Mouse (Mus musculus): Measurements from ENCODE around the gene Ap1s2. TPM values are rescaled to one million over a fixed set of nuclear protein-coding genes. Genes with fewer than 3 reads are reported as not detected.
A peak's percentile ranks its signal among the peaks of the same experiment; 100 is the strongest.

Ap1s2 gene
- total and polyA plus RNA-seq, 2 experiments from 2014 or later = 12.0 to 16.0 TPM

DNA sequence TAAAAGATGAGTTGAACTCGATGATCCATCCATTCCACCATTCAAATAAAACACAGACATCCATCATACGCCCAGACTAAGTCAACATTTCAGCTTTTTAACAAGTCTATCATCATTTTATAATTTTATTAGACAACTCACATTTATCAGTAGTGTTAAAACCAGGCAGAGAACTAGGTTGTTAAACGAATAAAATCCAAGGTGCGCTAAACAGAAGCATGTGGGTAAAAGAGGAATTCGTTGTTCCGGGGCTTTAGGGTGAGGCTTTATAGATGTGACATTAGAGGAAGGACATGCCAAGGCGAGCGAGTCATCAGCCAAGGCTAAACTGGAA is 847 bp upstream of the Ap1s2 start:
- H3K36me3 ChIP-seq (replicated peaks; ENCODE audit: control insufficient read depth, insufficient read depth, low read length) = no peaks in the 10 kb centered on the region
- H3K27me3 ChIP-seq (ENCODE audit: control insufficient read depth, insufficient read depth, low read length) = no peaks in the 10 kb centered on the region
- ATAC-seq (ENCODE audit: insufficient read depth, low read depth) (no peak), DNase-seq (ENCODE audit: low spot score) (no peak)
- no peaks in the 10 kb centered on the region for H3K9me3 ChIP-seq (replicated peaks; ENCODE audit: control insufficient read depth, low read length)
- H3K9ac ChIP-seq (replicated peaks; ENCODE audit: low read depth, low read length) = peak overlapping the region; percentile 60
- peak overlapping the region; percentile 60 for H3K4me2 ChIP-seq (ENCODE audit: low read depth, low read length)
- 0 out of 2 replicates have a peak overlapping the region, but pooled peaks have one; percentile 83 for H3K27ac ChIP-seq (ENCODE audit: low read depth)
- no peaks in the 10 kb centered on the region for H3K4me1 ChIP-seq (ENCODE audit: control insufficient read depth, insufficient read depth)
- peak overlapping the region; percentile 82 for H3K4me3 ChIP-seq (ENCODE audit: low read depth, low read length)
- TF ChIP-seq CTCF (IDR thresholded peaks at IDR 0.05; ENCODE audit: low read depth) (no peak), EP300 (IDR thresholded peaks at IDR 0.05; ENCODE audit: low read depth) (no peak)
- 24% methylated on average over 8 of the region's 8 CpGs for WGBS

DNA sequence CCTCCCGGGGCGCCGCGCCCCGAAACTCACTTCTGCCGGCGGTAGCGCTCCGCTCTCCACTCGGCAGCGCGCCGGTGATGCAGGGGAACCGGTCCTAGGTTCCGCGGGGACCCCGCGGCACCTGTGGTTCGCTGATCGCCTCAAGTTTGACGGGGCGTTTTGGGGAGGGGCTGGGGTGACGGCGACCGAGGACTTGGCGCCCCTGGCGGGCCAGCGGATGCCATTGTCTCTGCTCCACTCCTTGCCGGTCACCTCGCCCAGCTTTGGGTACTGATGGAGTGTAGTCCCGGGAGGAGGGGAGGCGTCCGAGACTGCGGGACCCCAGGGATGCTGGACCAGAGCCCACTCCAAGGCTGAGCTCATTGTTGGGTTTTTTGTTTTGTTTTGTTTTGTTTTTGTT is 564 bp downstream of the Ap1s2 start:
- WGBS = 15% methylated on average over 31 of the region's 34 CpGs
- Histone ChIP-seq H3K4me3 (ENCODE audit: low read depth, low read length) (peak overlapping the region; percentile 82), H3K27ac (ENCODE audit: low read depth) (peak overlapping the region; percentile 74), H3K9ac (replicated peaks; ENCODE audit: low read depth, low read length) (peak overlapping the region; percentile 53), H3K9me3 (replicated peaks; ENCODE audit: control insufficient read depth, low read length) (no peaks in the 10 kb centered on the region), H3K4me1 (ENCODE audit: control insufficient read depth, insufficient read depth) (no peaks in the 10 kb centered on the region), H3K36me3 (replicated peaks; ENCODE audit: control insufficient read depth, insufficient read depth, low read length) (no peaks in the 10 kb centered on the region), H3K27me3 (ENCODE audit: control insufficient read depth, insufficient read depth, low read length) (no peaks in the 10 kb centered on the region), H3K4me2 (ENCODE audit: low read depth, low read length) (peak overlapping the region; percentile 63)
- DNase-seq (ENCODE audit: low spot score) = no peak
- TF ChIP-seq CTCF (IDR thresholded peaks at IDR 0.05; ENCODE audit: low read depth) (no peak), EP300 (IDR thresholded peaks at IDR 0.05; ENCODE audit: low read depth) (no peak)
- 0 out of 2 replicates have a peak, but pooled peaks have one; percentile 15 for ATAC-seq (ENCODE audit: insufficient read depth, low read depth)

DNA sequence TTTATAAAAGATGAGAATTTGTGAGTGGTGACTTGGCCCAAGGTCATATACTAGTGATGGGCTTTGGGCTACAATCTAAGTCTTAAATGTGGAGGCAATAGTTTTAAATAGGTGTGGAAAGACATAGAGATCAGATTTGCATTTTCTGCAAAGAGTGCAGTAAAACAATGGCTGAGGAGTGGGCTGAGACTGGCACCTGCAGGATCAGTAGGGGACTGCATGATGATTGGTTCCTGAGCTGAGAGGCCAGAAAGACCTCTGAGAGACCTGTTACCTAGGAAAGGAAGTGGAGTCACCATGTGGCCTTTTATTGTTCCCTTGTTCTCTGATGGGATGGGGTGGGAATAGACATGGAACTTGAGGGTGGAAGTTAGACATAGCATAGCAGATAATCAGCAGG is 4.0 kb downstream of the Ap1s2 start:
- no peak for DNase-seq (ENCODE audit: low spot score)
- TF ChIP-seq EP300 (IDR thresholded peaks at IDR 0.05; ENCODE audit: low read depth) (no peak), CTCF (IDR thresholded peaks at IDR 0.05; ENCODE audit: low read depth) (peak; percentile 53)

DNA sequence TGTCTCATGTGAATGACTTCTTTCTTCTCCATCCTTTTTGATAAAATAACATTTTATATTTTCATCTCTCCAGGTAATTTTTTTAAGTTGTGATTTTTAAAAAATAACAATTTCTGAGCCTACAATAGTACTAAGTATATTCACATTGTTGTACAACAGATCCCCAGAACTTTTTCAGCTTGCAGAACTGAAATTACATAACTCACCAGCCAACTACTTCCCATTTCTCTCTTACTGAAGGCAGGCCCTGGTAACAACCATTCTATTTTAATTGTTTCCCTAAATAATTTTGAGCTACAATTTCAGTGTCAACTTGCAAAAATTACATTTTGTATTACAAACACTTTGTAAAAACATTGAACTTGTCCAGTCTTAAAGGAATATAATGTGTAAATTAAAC is 20.7 kb downstream of the Ap1s2 start:
- H3K9me3 ChIP-seq (replicated peaks; ENCODE audit: control insufficient read depth, low read length) = no peaks in the 10 kb centered on the region
- H3K9ac ChIP-seq (replicated peaks; ENCODE audit: low read depth, low read length) = no peak overlapping the region
- no peak for ATAC-seq (ENCODE audit: insufficient read depth, low read depth)

More for the DNA sequence above, 4.0 kb downstream of the Ap1s2 start:
- ATAC-seq (ENCODE audit: insufficient read depth, low read depth) = no peak
- Histone ChIP-seq H3K27me3 (ENCODE audit: control insufficient read depth, insufficient read depth, low read length) (no peaks in the 10 kb centered on the region), H3K4me2 (ENCODE audit: low read depth, low read length) (no peak overlapping the region), H3K36me3 (replicated peaks; ENCODE audit: control insufficient read depth, insufficient read depth, low read length) (no peaks in the 10 kb centered on the region), H3K4me3 (ENCODE audit: low read depth, low read length) (no peak overlapping the region), H3K9me3 (replicated peaks; ENCODE audit: control insufficient read depth, low read length) (no peaks in the 10 kb centered on the region), H3K27ac (ENCODE audit: low read depth) (no peak overlapping the region), H3K4me1 (ENCODE audit: control insufficient read depth, insufficient read depth) (no peaks in the 10 kb centered on the region), H3K9ac (replicated peaks; ENCODE audit: low read depth, low read length) (no peak overlapping the region)

DNA sequence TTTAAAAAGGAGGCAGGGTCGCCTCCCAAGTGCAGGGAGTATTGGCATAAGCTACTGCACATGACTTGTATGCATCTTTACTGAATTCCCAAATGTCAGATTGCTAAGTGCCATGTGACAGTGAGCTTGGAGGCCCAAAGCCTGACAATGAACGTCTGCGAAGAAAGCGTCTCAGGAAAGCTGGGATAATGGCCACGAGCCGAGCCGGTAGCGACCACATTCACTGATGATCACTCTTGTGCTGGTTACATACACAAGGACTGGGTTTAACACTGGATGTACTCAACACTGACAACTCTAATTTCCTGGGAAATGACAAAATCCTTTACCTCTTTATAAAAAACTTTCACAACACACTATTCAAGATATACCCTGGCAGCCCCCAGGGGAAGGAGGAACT is 25.9 kb downstream of the Ap1s2 start:
- Histone ChIP-seq H3K9ac (replicated peaks; ENCODE audit: low read depth, low read length) (no peak overlapping the region), H3K4me1 (ENCODE audit: control insufficient read depth, insufficient read depth) (no peaks in the 10 kb centered on the region), H3K36me3 (replicated peaks; ENCODE audit: control insufficient read depth, insufficient read depth, low read length) (0 out of 2 replicates have a peak, but pooled peaks cover 10% of the 10 kb centered on the region), H3K27ac (ENCODE audit: low read depth) (no peak overlapping the region), H3K27me3 (ENCODE audit: control insufficient read depth, insufficient read depth, low read length) (no peaks in the 10 kb centered on the region), H3K4me2 (ENCODE audit: low read depth, low read length) (no peak overlapping the region), H3K4me3 (ENCODE audit: low read depth, low read length) (no peak overlapping the region), H3K9me3 (replicated peaks; ENCODE audit: control insufficient read depth, low read length) (no peaks in the 10 kb centered on the region)
- 77% methylated on average over 8 of the region's 8 CpGs for WGBS
- ATAC-seq (ENCODE audit: insufficient read depth, low read depth) (no peak), DNase-seq (ENCODE audit: low spot score) (no peak)
- TF ChIP-seq EP300 (IDR thresholded peaks at IDR 0.05; ENCODE audit: low read depth) = no peak
- TF ChIP-seq CTCF (IDR thresholded peaks at IDR 0.05; ENCODE audit: low read depth) = no peak

More for the DNA sequence above, 20.7 kb downstream of the Ap1s2 start:
- no peak for DNase-seq (ENCODE audit: low spot score)
- Histone ChIP-seq H3K27me3 (ENCODE audit: control insufficient read depth, insufficient read depth, low read length) (no peaks in the 10 kb centered on the region), H3K4me1 (ENCODE audit: control insufficient read depth, insufficient read depth) (no peaks in the 10 kb centered on the region), H3K4me3 (ENCODE audit: low read depth, low read length) (no peak overlapping the region), H3K4me2 (ENCODE audit: low read depth, low read length) (no peak overlapping the region), H3K36me3 (replicated peaks; ENCODE audit: control insufficient read depth, insufficient read depth, low read length) (no peaks in the 10 kb centered on the region), H3K27ac (ENCODE audit: low read depth) (no peak overlapping the region)
- TF ChIP-seq EP300 (IDR thresholded peaks at IDR 0.05; ENCODE audit: low read depth) (no peak), CTCF (IDR thresholded peaks at IDR 0.05; ENCODE audit: low read depth) (no peak)

DNA sequence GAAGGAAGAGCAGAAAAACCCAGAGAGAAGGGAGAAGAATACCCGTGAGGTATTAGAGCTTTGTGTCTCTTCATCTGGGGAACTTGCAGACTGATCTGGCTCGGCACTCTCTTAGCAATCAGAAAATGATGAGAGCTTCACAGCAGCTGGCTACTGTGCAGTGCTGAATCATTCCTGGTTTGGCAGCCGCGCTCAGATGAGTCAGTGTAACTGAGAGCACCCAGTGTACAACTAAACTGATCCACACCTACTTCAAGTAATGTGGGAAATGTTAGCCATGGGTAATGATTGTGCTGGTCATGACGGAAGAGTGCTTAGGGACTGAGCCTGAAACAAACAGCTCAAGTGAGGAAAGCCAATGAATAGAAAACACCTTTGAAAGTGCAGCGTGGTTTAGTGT is 29.8 kb downstream of the Ap1s2 start:
- no peak for TF ChIP-seq EP300 (IDR thresholded peaks at IDR 0.05; ENCODE audit: low read depth)
- no peak for TF ChIP-seq CTCF (IDR thresholded peaks at IDR 0.05; ENCODE audit: low read depth)
- H3K4me1 ChIP-seq (ENCODE audit: control insufficient read depth, insufficient read depth) = no peaks in the 10 kb centered on the region
- H3K9ac ChIP-seq (replicated peaks; ENCODE audit: low read depth, low read length) = no peak overlapping the region
- H3K4me3 ChIP-seq (ENCODE audit: low read depth, low read length) = no peak overlapping the region
- DNase-seq (ENCODE audit: low spot score) (no peak), ATAC-seq (ENCODE audit: insufficient read depth, low read depth) (no peak)
- no peak overlapping the region for H3K4me2 ChIP-seq (ENCODE audit: low read depth, low read length)
- H3K27me3 ChIP-seq (ENCODE audit: control insufficient read depth, insufficient read depth, low read length) = no peaks in the 10 kb centered on the region
- no peaks in the 10 kb centered on the region for H3K9me3 ChIP-seq (replicated peaks; ENCODE audit: control insufficient read depth, low read length)
- H3K27ac ChIP-seq (ENCODE audit: low read depth) = no peak overlapping the region
- H3K36me3 ChIP-seq (replicated peaks; ENCODE audit: control insufficient read depth, insufficient read depth, low read length) = peaks cover 30% of the 10 kb centered on the region; the same call in 1 of the 2 replicates
- WGBS = 80% methylated on average over 6 of the region's 6 CpGs

All from heart, postnatal 0 days (tissue).